Mouse (Mus musculus) retina, adult 2 months (tissue): ENCODE measurements at regions not wholly inside any gene's neighbourhood (a gene's known extent, or its start where the extent isn't known, plus 50 kb on each side); places are given as distances from the start of the nearest gene placed in this dataset.

Source experiments
- DNase-seq: peaks from one replicate; pipeline ENCODE4 v3.0.0-alpha.2; 2012; ENCODE audit warnings: low read depth, low spot score

DNA sequence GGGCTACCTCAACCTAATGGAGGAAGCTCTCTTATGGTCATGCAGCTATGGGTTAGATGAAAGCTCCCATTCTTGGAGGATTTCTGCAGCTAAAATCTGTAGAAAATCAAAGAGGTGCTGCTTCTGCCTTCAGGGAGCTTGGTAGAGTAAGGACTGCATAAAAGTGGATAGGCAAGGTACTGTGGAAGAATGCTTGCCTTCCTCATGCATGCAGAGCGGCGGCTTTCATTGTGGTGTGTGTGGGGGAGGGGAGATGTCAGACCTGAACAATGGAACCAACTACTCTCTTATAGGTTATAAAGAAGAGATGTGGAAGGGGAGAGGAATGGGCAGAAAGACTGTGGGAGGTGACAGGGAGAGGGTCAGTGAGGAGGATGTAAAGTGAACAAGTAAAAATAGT lies 392.8 kb upstream of the Atp11b start:
- no peak for DNase-seq

DNA sequence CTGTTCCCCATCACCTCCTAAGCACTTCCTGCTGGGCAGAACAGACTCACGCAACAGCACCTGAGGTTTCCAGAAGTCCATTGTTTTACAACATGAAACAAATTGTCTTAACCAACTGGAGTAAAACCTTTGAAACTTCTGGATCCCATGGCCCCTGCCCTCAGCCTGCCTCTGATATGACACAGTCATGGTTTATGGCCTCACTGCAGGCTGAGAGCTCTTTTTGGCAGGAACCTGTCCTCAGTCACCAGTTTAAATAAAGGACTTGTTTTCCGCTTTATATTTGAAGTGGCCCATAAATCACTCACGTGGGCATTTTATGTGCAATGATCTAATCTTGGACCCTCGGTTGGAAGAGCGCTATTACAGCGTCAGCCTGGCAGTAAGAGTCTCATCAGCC lies 388.5 kb upstream of the Atp11b start:
- no peak for DNase-seq

DNA sequence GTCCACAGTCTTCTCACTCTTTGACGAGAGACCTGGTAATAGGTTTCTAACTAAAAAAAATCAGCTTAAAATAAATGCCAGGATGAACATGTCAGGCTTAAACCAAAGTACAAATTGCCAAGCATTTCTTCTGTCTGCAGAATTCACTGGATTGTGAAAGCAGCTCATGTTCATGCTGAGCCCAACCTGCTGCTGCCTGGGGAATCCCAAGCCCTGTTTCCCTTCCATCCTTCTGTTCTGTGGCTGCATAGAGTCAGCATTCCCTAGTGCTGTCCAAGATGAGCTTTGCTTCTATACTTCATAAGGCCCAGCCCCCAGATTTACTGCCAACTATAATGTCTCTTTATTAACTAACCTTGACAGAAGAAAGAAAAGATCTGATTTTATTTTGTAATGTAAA lies 381.6 kb upstream of the Atp11b start:
- no peak for DNase-seq

DNA sequence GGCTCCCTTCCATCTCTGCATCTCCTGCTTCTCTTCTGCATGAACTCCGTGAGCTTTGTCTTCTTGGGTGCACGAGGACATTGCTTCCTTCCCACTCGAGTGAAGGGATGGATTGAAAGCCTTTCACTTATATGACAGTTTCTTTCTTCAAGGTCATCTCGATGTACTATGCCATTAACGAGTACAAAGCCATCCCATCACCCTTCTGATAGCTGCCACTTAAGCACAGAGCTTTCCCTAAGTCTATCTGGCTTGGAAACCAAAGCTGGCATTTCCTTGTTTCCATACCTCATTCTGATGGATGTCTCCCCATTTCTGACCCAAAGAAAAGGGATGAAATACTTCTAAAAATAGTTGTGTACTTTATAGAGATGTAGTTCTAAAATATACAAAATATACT lies 366.5 kb upstream of the Atp11b start:
- DNase-seq: no peak

DNA sequence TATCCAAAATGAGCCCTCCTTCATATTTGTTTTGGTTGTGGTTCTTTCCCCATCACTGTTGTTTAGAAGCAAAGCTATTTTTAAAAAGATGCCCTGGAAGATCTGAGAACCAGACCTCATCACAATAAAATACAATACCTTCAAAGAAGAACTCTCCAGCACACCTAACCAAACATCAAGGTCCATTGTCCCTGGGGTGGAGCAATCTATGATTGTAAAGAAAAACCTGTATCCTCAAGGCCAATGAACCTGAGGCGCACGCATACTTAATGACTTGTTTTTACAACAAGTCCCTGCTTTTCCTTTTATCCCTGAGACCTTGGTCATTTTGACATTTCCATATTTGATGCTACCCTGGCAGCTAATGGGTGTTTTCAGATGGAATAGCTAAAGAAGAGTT lies 361.2 kb upstream of the Atp11b start:
- no peak for DNase-seq

DNA sequence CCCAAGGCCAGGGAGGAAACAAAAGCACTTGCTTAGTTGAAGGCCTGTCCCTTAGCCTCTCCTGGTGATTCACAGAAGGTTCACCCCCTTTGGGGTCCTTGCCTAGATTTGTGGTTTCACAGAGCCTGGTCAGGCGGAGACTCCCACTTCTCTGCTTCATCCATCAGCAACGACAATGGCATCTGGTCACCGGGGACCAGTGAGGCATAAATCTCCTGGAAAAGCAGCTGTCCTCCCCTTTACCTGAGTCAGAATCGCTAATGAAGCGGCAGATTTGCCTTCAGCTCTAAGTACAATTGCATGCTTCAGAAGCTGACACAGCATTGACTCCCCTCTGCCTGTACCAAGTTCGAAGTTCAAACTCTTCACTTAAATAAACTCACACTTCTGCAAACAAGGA lies 353.7 kb upstream of the Atp11b start:
- DNase-seq: no peak

DNA sequence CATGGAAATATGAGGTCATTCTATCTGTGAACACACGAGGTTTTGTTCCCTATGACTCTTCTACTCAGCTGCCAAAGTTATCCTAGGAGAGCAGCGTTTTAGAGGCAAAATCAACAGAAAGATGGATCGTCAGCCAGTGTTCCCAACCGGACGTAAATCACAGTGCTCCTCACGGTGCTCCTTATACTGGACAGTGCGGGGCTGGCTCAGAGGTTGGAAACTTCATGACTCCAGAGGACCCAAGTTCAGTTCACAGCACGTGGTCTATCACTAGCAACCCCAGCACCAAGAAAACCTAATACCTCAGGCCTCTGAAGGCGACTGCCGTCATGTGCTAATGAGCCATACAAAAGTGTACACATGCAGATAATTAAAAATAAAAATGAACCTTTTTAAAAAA lies 351.2 kb upstream of the Atp11b start:
- no peak for DNase-seq

DNA sequence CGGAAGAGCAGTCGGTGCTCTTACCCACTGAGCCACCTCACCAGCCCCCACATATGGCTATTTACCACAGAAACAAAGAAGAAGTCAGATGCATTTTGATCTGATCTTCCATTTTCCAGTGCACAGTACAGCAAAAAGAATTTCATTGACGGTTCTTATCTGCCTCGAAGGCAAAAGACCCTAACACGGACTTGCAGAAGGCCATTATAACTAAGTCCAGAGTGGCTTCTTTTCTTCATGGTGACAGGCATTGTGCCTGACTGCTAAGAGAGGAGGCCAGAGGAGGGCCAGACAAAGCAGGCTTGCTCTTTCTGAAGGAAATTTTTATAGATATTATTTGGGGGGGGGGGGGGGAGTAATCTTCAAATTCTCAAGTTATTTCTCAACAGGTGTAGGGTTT lies 350.0 kb upstream of the Atp11b start:
- no peak for DNase-seq

DNA sequence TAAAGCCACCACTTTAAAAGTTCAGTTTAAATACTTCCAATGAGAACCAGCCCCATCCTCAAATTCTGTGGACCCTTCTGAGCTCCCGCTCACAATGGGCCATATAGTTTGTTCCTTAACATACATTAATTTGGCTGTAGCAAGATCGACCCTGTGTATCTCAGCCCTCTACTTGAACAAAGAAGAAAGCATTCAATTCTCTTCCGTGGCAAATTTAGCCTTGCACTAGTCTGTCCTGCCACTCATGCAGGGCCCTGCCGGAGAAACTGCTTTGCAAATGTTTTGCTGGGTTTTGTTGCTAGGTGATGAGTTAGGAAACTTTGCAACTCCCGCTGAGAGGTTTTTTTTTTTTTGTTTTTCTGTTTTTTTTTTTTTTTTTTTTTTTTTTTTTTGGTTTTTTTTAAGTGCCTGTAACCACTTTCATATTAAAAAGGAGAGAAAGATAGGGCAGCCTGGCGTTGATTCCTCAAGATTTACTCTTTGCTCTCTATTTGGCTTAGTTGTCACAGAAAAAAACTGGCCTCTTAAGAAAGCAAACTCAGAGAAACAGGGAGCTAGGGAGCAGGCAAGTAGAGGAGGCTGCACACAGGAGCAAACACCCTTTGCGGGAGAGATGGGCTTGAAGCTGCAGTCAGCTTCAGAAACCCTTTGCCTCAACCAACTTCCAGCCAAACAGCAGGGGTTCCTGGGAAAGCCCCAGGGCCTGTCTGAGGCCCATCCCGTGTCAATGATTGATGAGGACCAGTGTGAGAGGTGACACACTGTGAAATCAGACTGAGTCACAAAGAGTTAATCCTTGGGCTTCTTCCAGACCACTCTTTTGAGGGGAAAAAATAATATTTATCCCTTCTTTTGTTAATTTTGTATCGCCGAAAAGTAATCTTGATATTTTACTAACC lies 349.2 kb upstream of the Atp11b start:
- no peak for DNase-seq

DNA sequence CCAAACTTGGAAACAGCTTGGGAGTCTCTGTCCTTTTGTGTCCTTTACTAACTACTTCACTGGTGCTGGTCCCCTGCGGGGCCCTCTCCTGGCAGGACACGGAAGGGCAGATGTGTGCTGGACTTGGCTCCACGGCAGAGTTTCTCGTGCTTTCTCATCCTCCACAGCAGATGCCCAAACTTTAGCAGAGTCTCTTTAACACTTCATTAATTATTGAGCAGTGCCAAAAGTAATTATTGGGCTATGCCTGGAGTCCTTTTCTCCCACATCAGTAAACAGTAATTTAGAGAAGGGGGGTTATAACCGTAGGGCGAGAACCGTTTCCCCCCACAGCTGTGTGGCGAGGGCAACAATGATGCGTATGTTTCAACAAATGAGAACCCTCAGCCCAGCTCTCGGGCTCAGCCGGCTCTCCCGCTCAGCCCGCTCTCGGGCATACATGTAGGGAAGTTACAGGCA lies 348.3 kb upstream of the Atp11b start:
- DNase-seq: no peak

DNA sequence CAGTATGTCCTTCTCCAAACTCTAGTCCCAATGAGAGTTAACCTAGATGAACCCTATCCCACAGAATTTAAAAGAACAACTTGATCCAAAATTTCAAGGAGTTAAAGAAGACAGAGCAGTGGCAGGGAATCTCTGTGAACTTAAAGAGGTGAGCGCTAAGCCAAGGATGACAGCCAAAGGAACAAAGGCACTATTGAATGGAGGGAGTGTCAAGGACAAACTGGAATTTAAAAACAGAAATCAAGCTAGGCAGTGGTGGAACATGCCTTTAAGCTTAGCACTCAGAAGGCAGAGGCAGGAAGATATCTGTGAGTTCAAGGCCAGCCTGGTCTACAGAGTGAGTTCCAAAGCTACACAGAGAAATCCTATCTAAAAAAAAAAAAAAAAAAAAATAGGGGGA lies 316.2 kb upstream of the Atp11b start:
- DNase-seq: no peak

DNA sequence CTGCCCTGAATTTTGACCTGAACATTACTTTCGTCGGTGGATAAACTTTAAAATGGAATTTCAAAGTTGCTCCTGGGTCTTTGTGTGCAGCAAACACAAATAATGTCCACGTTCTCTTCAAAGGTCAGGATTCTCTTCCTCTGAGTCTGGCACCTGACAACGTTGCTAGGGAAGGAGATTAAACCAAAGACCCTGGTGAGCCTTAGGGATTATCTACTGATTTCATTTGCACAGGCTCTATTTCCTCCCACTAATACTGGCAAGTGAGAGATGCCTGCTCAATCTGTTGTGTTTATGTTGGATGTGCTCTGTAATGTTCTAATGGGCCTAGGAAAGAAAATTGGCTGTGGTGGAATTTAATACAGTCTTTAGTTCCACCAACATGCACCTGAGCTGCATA lies 291.0 kb upstream of the Atp11b start:
- DNase-seq: no peak

DNA sequence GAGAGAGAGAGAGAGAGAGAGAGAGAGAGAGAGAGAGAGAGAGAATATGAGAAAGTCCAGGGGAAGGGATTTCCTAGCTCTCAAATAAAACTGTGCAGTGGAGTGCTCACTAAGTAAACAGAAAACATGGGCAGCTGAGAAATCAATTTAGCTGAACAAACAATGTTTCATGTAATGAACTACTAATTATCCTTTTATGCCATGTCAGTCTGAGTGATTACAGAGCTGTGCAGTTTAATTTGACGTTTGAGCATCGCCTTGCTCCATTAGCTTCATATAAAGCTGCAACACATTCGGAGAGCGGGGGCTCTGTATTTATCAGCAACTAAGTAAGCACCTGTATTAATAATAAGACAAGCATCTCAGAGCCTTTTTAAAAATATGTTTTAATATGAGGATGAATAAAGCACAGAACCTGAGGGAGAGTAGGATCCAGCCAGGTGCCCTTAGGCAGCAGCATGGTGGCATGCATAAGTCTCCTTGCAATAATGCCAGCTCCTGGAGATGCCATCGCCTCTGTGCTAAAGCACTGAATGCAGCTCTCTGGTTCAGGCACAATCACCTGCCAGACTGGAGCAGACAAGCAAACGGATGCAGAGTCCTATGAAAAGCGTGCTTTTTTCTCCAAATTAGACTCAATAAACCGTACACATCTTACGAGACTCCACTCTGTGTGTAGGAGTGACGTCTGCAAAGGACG lies 289.5 kb upstream of the Atp11b start:
- DNase-seq: no peak

DNA sequence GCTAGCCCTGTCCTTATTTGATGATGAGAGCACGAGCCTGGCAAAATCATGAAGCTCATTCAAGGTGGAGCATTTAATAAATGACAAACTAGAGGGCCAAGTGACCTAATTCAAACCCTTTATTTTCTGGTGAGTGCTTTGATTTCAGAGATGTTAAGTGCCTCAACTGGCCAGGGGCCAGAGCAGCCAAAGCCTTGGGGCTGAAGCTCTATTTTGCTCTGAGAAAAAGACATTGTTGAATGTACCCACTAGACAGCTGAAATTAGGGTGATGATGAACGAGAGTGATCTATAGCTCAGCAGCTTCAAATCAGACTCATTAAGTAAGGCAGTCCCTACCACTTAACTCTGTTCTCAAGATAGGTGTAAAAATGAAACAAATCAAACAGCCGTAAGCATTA lies 287.9 kb upstream of the Atp11b start:
- DNase-seq: no peak

DNA sequence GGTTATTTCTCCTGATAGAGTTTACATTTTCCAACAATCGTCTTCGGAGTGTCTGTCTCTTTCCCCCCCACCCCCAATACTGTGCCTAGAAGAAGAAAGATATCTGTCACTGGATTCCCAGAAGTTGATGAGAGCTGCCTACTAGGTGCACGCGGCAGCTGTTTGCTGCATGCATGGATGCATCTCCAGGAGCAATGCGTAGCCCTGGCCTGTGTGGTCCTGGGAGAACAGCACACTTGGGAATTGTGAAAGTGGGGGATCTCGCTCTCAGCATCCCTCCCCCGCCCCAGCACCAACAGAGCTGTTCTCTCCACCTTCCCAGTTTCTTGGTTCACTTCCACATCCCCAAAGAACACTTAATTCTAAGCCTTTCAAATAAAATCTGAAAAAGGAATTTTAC lies 280.6 kb upstream of the Atp11b start:
- DNase-seq: no peak

DNA sequence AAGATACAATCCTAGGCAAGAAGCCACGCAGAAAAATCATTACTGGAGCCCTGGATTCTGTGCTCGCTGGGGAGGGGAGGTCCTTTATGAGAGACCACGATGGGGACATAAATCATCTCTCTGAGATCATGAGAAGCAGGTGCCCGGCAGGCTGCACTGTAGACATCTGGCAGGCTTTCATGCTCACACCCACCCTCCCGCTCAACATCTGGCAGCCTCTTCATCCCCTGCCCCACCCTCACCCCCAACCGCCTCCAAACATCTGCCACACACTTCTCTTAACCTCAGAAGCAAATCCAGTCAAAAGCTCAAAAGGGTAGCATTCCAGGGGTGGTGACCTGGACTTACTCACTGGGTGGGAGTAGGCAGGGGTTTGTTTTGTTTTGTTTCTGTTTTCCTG lies 279.5 kb upstream of the Atp11b start:
- no peak for DNase-seq

DNA sequence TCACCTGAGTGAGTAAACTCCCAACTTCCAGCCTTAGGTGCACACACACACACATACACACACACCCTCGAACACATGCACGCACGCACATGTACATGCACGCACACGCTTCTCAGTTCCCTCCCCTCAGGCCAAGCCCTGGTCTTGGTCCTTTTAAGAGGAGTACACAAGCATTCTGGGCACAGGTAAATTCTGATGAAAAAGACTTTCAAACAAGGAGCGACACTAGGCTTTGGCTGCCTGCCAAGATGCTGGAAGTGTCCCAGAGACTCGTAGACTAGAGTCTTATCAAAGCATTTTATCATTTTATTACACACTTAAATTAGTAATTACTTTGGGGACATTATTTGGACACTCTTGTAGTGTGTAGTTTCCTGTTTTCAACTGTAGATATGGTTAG lies 278.6 kb upstream of the Atp11b start:
- no peak for DNase-seq

DNA sequence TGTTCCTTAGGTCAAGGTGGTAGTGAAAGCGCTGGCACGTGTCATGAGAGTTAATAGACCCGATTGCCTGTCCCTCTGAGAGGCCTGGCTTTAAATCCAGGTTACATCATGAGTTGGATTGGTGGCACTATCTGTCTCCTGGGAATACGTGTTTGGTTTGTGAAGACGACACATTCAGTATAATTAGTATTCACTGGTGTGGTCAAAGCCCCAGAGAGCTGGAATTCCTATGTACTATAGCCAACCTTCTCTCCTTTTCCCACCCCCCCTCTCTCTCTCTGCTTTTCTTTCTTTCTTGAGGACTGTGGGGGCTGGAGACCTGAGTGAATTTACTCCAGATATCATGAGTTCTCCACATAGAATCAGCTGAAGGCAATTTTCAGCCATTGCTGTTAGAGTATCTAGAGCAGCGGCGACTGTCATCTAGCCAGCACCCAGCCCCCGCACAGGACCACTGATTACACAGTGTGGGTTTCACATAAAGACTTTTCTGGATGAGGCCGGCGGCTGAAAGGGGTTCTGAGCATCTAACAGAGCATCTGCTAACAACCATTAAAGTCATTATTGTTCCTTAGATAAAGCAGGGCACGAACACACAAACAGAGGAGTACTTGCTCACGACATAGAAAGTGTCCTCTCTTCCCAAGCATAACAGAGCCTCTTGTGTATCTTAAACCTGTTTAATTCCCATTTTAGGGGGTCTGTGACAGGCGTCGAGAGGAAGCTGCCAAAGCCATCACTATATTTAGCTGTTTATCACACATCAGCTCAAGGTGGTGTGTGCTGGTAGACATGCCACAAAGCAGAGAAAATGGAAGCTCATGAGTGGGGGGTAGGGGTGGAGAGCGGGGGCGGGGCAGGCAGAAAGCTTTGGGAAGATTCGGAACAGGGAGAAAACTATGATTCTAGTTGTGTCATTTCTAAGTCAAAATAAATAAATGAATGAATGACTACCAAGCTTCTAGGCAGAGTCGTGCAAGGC lies 272.9 kb upstream of the Atp11b start:
- DNase-seq: no peak

DNA sequence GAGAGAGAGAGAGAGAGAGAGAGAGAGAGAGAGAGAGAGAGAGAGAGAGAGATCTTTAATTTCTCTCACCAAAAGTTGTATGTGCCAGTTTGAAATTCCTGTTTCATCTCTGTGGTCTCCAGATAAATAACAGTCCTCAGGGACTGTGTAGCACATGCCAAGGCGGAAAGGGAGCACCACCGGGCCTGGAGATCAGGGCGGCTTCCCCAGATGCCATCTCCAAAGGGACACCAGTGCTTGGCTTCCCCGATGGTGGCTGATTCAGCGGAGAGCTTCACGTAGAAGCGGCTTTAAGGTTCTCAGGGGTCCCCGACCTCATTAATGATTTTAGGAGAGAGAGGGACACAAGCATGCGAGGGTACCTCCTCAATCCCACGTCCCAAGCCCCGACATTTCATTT lies 272.1 kb upstream of the Atp11b start:
- no peak for DNase-seq

DNA sequence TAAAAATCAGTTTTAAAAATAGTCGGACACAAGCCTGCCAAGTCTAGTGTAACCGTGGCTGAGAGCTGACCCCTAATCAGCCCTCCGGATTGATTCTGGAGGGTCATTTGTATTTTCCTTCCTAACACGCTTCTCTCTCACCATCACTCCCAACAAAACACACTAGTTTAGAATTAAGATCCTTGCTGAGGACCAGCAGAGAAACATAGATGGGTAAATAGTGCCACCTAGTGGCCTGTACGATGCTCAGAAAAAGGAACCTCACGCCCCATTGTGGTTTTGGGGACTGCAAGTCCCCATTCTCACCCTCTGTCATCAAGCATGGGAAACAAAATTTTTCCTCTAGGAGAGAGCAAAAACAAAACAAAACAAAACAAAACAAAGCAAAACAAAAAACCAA lies 271.6 kb upstream of the Atp11b start:
- peak; percentile 43 for DNase-seq

DNA sequence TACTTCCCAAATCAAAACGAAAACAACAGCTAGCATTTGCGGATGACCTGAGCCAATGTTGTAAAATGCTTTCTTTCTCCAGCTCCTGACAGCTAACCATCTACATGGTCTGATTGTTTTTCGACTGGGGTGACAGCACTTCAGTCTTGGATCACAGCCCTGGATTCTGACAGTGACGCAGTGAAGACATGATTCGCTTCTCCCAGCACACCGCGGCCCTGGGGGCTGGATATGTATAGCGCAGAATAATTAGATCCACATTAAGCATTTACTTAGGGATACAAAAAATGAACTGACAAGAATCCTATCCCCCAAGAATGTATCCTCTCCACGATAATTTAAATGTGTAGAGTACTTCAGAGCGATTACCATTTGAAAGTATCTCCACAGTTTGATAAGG lies 271.1 kb upstream of the Atp11b start:
- DNase-seq: no peak
